Mouse (Mus musculus): ENCODE results near the gene Atp8b5. TPM values are rescaled to one million over a fixed set of nuclear protein-coding genes. Genes with fewer than 3 reads are reported as not detected.

The Atp8b5 gene
- polyA plus RNA-seq, 1 experiment from 2014 or later, result 1.1 TPM

DNA sequence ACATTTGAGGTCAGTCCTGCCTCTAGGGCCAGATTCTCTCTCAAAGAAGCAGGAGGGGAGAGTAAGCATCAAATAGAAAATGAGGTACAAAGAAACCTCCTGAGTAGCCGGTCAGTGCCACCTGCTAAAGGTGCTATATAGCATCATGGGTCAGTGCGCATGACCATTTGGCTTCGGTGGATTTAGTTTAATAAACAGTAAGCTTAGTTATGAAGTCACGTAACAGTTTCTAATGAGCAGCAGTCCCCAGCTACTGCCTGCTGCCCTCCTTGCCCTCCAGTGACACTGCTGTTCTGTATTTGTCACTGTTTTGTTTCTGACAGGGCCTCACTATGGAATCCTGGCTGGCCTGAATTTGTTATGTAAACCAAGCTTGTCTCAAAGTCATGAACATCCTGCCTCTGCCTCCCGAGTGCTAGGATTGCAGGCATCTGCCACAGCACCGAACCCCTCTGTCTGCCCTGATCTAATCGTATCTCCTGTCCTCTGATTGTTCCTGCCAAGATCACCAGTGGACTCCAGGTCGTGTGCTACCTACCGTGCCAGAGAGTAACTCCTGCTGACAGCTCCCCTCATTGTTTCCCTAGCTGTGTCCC, 123.0 kb downstream of the Atp8b5 start:
- Histone ChIP-seq H3K4me1 (replicated peaks; ENCODE audit: control insufficient read depth, insufficient read depth, low read length) (no peaks in the 10 kb centered on the region; the same call in 1 of the 2 replicates), H3K4me3 (ENCODE audit: low read depth, low read length) (no peak overlapping the region), H3K9me3 (ENCODE audit: control insufficient read depth) (no peaks in the 10 kb centered on the region), H3K36me3 (ENCODE audit: control insufficient read depth, insufficient read depth) (peaks cover 7% of the 10 kb centered on the region; the same call in 1 of the 2 replicates), H3K4me2 (replicated peaks; ENCODE audit: low read depth) (no peak overlapping the region), H3K27ac (ENCODE audit: low read depth, low read length) (0 out of 2 replicates have a peak overlapping the region, but pooled peaks have one; percentile 21), H3K9ac (ENCODE audit: low read depth, low read length) (no peak overlapping the region), H3K27me3 (replicated peaks; ENCODE audit: control insufficient read depth, insufficient read depth, low read length) (no peaks in the 10 kb centered on the region)
- WGBS, result 64% methylated on average over 9 of the region's 9 CpGs
- TF ChIP-seq CTCF (IDR thresholded peaks at IDR 0.05; ENCODE audit: low read depth), result no peak
- no peak for ATAC-seq

- no peaks in the 10 kb centered on the region for H3K4me1 ChIP-seq (replicated peaks; ENCODE audit: control insufficient read depth, insufficient read depth, low read length)
- TF ChIP-seq CTCF (IDR thresholded peaks at IDR 0.05; ENCODE audit: low read depth), result no peak
- WGBS, result 83% methylated on average over 3 of the region's 3 CpGs
- no peak overlapping the region for H3K27ac ChIP-seq (ENCODE audit: low read depth, low read length)
- H3K9ac ChIP-seq (ENCODE audit: low read depth, low read length), result no peak overlapping the region
- H3K9me3 ChIP-seq (ENCODE audit: control insufficient read depth), result no peaks in the 10 kb centered on the region
- H3K27me3 ChIP-seq (replicated peaks; ENCODE audit: control insufficient read depth, insufficient read depth, low read length), result no peaks in the 10 kb centered on the region
- no peak for ATAC-seq
- no peak overlapping the region for H3K4me3 ChIP-seq (ENCODE audit: low read depth, low read length)
- peaks cover 7% of the 10 kb centered on the region; the same call in 1 of the 2 replicates for H3K36me3 ChIP-seq (ENCODE audit: control insufficient read depth, insufficient read depth)
- no peak overlapping the region for H3K4me2 ChIP-seq (replicated peaks; ENCODE audit: low read depth)
Observed at GRCm38 (mm10) chr4:43391521-43392050, 124.6 kb downstream of the Atp8b5 start.

GRCm38 (mm10) chr4:43394345-43394891, 127.5 kb downstream of the Atp8b5 start:
- no peaks in the 10 kb centered on the region for H3K27me3 ChIP-seq (replicated peaks; ENCODE audit: control insufficient read depth, insufficient read depth, low read length)
- no peak overlapping the region for H3K9ac ChIP-seq (ENCODE audit: low read depth, low read length)
- H3K36me3 ChIP-seq (ENCODE audit: control insufficient read depth, insufficient read depth), result no peaks in the 10 kb centered on the region
- H3K9me3 ChIP-seq (ENCODE audit: control insufficient read depth), result no peaks in the 10 kb centered on the region
- no peak overlapping the region for H3K4me2 ChIP-seq (replicated peaks; ENCODE audit: low read depth)
- peaks cover 6% of the 10 kb centered on the region; the same call in 1 of the 2 replicates for H3K4me1 ChIP-seq (replicated peaks; ENCODE audit: control insufficient read depth, insufficient read depth, low read length)
- WGBS, result 30% methylated on average over 15 of the region's 15 CpGs
- H3K27ac ChIP-seq (ENCODE audit: low read depth, low read length), result peak overlapping the region; percentile 63
- ATAC-seq, result peak; percentile 61
- TF ChIP-seq CTCF (IDR thresholded peaks at IDR 0.05; ENCODE audit: low read depth), result no peak
- H3K4me3 ChIP-seq (ENCODE audit: low read depth, low read length), result no peak overlapping the region

DNA sequence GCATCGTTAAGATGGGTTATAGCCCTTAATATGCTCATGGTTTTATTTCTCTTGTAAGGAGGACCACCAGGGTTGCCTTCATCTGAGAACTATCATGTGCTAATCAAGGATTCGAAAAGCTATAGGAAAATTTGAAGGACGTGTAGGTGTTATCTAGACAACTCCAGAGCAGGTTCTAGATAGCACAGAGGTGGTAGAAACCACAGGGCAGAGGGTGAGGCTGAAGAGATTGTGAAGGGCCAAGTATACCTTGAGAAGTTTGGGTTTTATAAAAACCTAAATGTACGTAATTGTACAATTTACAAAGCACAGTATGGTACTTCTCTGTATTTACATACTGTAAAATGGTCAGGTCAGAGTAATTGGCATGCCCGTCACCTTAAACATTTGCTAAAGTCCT, 128.2 kb downstream of the Atp8b5 start:
- H3K4me3 ChIP-seq (ENCODE audit: low read depth, low read length), result no peak overlapping the region
- H3K4me1 ChIP-seq (replicated peaks; ENCODE audit: control insufficient read depth, insufficient read depth, low read length), result peaks cover 6% of the 10 kb centered on the region
- 78% methylated on average over 5 of the region's 5 CpGs for WGBS
- no peak overlapping the region for H3K4me2 ChIP-seq (replicated peaks; ENCODE audit: low read depth)
- H3K9me3 ChIP-seq (ENCODE audit: control insufficient read depth), result no peaks in the 10 kb centered on the region
- peak overlapping the region; percentile 63 for H3K27ac ChIP-seq (ENCODE audit: low read depth, low read length)
- H3K9ac ChIP-seq (ENCODE audit: low read depth, low read length), result no peak overlapping the region; the same call in 1 of the 2 replicates
- no peak for TF ChIP-seq CTCF (IDR thresholded peaks at IDR 0.05; ENCODE audit: low read depth)
- ATAC-seq, result no peak
- no peaks in the 10 kb centered on the region for H3K27me3 ChIP-seq (replicated peaks; ENCODE audit: control insufficient read depth, insufficient read depth, low read length)
- H3K36me3 ChIP-seq (ENCODE audit: control insufficient read depth, insufficient read depth), result no peaks in the 10 kb centered on the region

- Histone ChIP-seq H3K9ac (ENCODE audit: low read depth, low read length) (no peak overlapping the region), H3K27me3 (replicated peaks; ENCODE audit: control insufficient read depth, insufficient read depth, low read length) (no peaks in the 10 kb centered on the region), H3K27ac (ENCODE audit: low read depth, low read length) (no peak overlapping the region), H3K4me3 (ENCODE audit: low read depth, low read length) (no peak overlapping the region), H3K9me3 (ENCODE audit: control insufficient read depth) (no peaks in the 10 kb centered on the region), H3K36me3 (ENCODE audit: control insufficient read depth, insufficient read depth) (no peaks in the 10 kb centered on the region), H3K4me1 (replicated peaks; ENCODE audit: control insufficient read depth, insufficient read depth, low read length) (peaks cover 6% of the 10 kb centered on the region), H3K4me2 (replicated peaks; ENCODE audit: low read depth) (no peak overlapping the region)
- 68% methylated on average over 9 of the region's 9 CpGs for WGBS
- ATAC-seq, result no peak
- no peak for TF ChIP-seq CTCF (IDR thresholded peaks at IDR 0.05; ENCODE audit: low read depth)
Observed at GRCm38 (mm10) chr4:43395836-43396235, 128.9 kb downstream of the Atp8b5 start.

GRCm38 (mm10) chr4:43396381-43396780, 129.4 kb downstream of the Atp8b5 start:
- H3K9ac ChIP-seq (ENCODE audit: low read depth, low read length), result no peak overlapping the region
- no peaks in the 10 kb centered on the region for H3K9me3 ChIP-seq (ENCODE audit: control insufficient read depth)
- peaks cover 6% of the 10 kb centered on the region for H3K4me1 ChIP-seq (replicated peaks; ENCODE audit: control insufficient read depth, insufficient read depth, low read length)
- H3K27me3 ChIP-seq (replicated peaks; ENCODE audit: control insufficient read depth, insufficient read depth, low read length), result no peaks in the 10 kb centered on the region
- 85% methylated on average over 5 of the region's 5 CpGs for WGBS
- H3K4me2 ChIP-seq (replicated peaks; ENCODE audit: low read depth), result no peak overlapping the region
- no peaks in the 10 kb centered on the region for H3K36me3 ChIP-seq (ENCODE audit: control insufficient read depth, insufficient read depth)
- no peak for ATAC-seq
- no peak overlapping the region for H3K4me3 ChIP-seq (ENCODE audit: low read depth, low read length)
- no peak overlapping the region for H3K27ac ChIP-seq (ENCODE audit: low read depth, low read length)
- no peak for TF ChIP-seq CTCF (IDR thresholded peaks at IDR 0.05; ENCODE audit: low read depth)

Measured in intestine, postnatal 0 days (tissue).